Mouse (Mus musculus): ENCODE results near the gene Rhot2. TPM values are rescaled to one million over a fixed set of nuclear protein-coding genes. Genes with fewer than 3 reads are reported as not detected.

The Rhot2 gene
- polyA plus RNA-seq, 1 experiment from 2014 or later: 23.6 TPM

DNA sequence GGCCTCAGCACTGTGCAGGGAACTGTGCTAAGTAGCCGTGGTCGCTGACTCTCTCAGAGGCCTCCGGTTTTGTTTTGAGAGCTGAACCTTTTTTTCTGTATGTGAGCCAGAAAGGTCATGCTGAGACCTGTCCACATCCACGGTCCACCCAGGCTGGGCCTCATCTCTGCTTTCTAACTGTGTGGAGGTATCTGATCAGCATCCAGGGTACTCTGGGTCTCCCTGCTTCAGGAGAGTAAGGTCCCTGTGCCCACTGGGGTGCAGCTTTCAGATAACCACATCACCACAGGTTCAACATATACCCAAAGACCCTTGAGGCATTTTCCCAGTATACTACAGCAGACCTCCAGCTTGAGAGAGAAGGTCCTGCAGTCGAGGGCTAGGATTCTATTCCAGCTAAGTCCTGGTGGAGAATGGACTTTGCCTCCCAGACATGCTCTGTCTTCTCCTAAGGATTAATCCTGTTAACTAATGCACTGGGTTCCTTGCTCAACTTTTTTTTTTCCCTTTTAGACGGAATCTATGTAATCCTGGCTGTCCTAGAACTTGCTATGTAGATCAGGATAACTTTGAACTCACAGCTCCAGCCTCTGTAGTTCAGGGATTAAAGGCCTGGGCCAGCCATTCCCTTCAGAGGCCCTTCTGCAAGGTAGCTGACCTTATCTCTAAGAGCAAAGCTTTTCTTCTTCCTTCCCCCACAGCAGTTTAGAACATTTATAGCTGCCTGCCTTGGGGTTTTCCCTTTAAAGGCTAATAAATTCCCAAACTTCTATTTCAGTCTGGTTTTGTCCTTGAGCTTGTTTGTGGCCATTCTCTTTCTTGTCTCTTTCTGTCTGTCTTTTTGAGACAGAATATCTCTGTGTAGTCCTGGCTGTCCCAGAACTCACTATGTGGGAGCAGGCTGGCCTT is 17.3 kb upstream of the Rhot2 start:
- Histone ChIP-seq H3K36me3 (no peaks in the 10 kb centered on the region), H3K9ac (peak overlapping the region; percentile 68), H3K27me3 (replicated peaks) (no peaks in the 10 kb centered on the region), H3K4me1 (peaks cover 14% of the 10 kb centered on the region), H3K27ac (peak overlapping the region; percentile 73), H3K4me2 (peak overlapping the region; percentile 92), H3K9me3 (no peaks in the 10 kb centered on the region), H3K4me3 (replicated peaks) (peak overlapping the region; percentile 70)
- 0 out of 2 replicates have a peak, but pooled peaks have one; percentile 5 for ATAC-seq (ENCODE audit: insufficient read depth, low FRiP score, low read depth)
- WGBS: 11% methylated on average over 6 of the region's 6 CpGs

DNA sequence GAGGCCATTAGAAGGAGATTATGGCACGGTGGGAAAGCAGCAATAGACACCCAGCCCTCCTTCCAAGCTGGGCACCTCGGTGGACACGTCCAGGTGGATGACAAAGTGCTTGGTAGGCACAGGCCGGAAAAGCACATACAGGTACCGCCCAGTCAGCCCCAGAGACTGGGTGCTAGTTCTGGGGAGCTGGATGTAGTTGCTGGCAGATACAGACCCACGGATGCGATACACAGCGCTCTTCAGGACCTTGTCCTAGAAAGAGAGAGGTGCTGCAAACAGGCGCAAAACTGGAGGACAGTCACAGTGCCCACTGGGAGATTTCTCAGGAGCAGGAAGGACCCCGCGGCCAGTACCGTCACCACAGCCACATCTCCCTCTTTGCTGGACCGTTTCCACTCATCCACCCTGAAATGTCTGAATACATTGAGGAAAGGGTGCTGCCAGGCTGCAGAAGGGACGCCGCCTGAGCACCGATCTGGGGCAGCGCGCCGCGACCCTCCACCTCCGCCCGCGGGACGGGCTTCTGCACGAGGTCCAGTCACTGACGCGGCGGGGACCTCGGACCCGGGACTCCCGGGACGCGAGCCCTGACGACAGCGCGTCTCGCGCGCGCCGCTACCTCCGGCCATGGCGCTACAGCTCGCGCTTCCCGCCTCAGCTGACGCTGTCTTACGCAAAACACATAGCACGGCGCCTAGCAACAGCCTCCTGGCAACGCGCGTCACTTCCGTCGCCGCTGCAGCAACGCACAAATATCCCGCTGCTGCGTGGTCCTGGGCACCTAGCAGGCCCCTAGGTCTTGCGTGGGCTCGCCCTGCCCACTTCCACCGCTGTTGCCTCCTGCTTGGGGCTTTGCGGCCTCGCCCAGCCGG is 16.4 kb upstream of the Rhot2 start, which contains the start of gene Wdr90:
TSS of gene Wdr90 (minus strand) at position 670 of the 872 bp plus-strand sequence.
- ATAC-seq (ENCODE audit: insufficient read depth, low FRiP score, low read depth): peak; percentile 91
- WGBS: 3% methylated on average over 65 of the region's 65 CpGs
- Histone ChIP-seq H3K9ac (peak within 1 kb of the TSS; percentile 71), H3K4me2 (peak within 1 kb of the TSS; percentile 92), H3K36me3 (no peaks in the 10 kb centered on the region), H3K27ac (peak within 1 kb of the TSS; percentile 73), H3K4me1 (peaks cover 14% of the 10 kb centered on the region), H3K9me3 (no peaks in the 10 kb centered on the region), H3K4me3 (replicated peaks) (peak within 1 kb of the TSS; percentile 70), H3K27me3 (replicated peaks) (no peaks in the 10 kb centered on the region)

DNA sequence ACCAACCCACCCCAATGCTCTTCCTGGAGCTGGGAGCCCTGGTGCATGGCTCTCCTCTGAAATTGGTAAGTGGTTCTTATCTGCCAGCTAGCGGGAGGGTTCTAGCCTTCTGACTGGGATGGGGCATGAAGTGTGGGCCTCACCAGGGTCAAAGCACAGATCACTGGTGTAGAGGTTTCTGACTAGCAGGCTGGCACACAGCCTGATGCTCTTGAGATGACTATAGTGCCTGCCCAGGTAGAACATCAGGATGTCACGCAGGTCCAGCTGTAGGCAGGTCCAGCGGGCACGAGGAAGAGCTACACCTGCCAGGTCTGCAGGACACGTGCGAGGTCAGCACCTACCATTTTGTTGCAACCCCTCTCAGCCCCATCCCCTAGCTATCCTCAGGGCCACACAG is 15.6 kb upstream of the Rhot2 start:
- no peaks in the 10 kb centered on the region for H3K27me3 ChIP-seq (replicated peaks)
- H3K4me1 ChIP-seq: peaks cover 14% of the 10 kb centered on the region
- WGBS: 89% methylated on average over 6 of the region's 6 CpGs
- H3K9me3 ChIP-seq: no peaks in the 10 kb centered on the region
- no peak for ATAC-seq (ENCODE audit: insufficient read depth, low FRiP score, low read depth)
- peak overlapping the region; percentile 92 for H3K4me2 ChIP-seq
- H3K36me3 ChIP-seq: peaks cover under 1% of the 10 kb centered on the region; the same call in 1 of the 2 replicates
- H3K9ac ChIP-seq: peak overlapping the region; percentile 71; the same call in 1 of the 2 replicates
- no peak overlapping the region for H3K27ac ChIP-seq
- H3K4me3 ChIP-seq (replicated peaks): peak overlapping the region; percentile 70; the same call in 1 of the 2 replicates

DNA sequence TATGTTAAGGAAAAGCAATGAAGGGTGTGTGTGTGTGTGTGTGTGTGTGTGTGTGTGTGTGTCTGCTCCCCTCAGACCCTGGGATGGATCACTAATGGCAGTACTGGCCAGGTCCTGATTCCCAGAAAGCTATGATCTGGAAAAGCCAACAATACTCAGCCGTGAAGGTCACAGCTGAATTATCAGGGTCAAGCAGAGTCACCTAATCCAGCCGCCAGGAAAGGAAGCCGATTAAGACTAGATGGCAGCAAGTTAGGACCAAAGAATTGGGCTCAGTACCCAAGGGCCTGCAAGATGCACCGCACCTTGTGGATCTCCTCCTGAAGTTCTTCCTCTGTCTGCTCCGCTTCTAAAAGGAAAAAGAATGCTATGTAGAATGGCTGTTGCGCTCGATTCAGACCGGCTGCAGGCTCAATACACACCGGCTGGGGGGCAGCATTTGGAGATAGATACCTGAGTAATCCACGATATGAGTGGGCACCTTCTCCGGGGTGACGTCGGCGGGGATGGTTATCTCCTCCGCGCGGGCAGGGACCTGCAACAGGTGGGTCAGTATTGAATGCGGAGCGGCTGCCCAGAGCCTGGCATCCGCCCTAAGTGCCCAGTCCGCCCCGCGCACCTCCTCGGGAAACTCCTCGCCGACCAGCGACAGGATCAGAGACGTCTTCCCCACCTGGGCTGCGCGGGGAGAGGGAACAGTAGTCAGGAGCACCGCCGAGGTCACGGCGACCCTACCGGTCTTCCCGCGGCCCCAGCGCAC is 835 bp downstream of the Rhot2 start:
- peak; percentile 3; the same call in 1 of the 2 replicates for ATAC-seq (ENCODE audit: insufficient read depth, low FRiP score, low read depth)
- Histone ChIP-seq H3K4me3 (replicated peaks) (peak overlapping the region; percentile 87), H3K4me2 (peak overlapping the region; percentile 88), H3K27ac (peak overlapping the region; percentile 86), H3K9ac (peak overlapping the region; percentile 88), H3K4me1 (peaks cover 17% of the 10 kb centered on the region), H3K9me3 (no peaks in the 10 kb centered on the region), H3K27me3 (replicated peaks) (no peaks in the 10 kb centered on the region), H3K36me3 (peaks cover 45% of the 10 kb centered on the region)
- 2% methylated on average over 38 of the region's 38 CpGs for WGBS

DNA sequence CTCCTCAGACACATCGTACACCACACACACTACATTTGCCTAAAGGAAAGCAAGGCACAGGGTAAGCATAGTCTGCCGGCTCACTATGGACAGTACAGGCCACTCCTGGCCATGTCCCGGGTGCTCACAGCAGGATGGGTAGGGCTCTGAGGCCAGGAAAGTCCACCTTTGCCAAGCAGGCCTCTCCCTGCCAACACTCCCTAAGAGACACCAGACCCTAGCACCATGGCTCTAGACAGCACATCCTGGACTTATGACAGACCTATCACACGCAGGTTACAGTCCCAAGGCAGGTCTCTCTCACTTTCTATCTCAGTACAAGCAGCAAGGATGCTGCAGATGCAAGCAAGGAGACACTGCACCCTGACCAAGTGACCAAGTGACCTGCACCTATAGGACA is 1.5 kb downstream of the Rhot2 start:
- Histone ChIP-seq H3K4me2 (peak overlapping the region; percentile 88), H3K4me1 (peaks cover 18% of the 10 kb centered on the region), H3K36me3 (peaks cover 42% of the 10 kb centered on the region), H3K9ac (0 out of 2 replicates have a peak overlapping the region, but pooled peaks have one; percentile 88), H3K9me3 (no peaks in the 10 kb centered on the region), H3K4me3 (replicated peaks) (peak overlapping the region; percentile 87), H3K27ac (no peak overlapping the region), H3K27me3 (replicated peaks) (no peaks in the 10 kb centered on the region)
- ATAC-seq (ENCODE audit: insufficient read depth, low FRiP score, low read depth): no peak
- 90% methylated on average over 4 of the region's 4 CpGs for WGBS

DNA sequence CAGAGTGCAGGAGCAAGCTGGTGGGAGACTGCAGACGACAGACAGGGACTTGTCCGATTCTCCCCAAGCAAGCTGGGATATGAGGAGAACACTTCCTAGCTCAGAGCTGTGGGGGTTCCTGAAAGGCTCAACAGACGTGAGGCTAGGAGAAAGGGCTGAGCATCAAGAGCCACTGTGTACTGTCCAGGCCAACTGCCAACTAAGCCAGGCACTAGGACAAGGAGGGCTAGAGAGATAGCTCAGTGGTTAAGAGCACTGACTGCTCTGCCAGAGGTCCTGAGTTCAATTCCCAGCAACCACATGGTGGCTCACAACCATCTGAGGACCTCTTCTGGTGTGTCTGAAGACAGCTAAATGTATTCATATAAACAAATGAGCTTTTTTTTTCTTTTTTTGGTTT is 2.1 kb downstream of the Rhot2 start:
- H3K9ac ChIP-seq: no peak overlapping the region
- H3K27ac ChIP-seq: no peak overlapping the region
- no peaks in the 10 kb centered on the region for H3K27me3 ChIP-seq (replicated peaks)
- H3K9me3 ChIP-seq: no peaks in the 10 kb centered on the region
- ATAC-seq (ENCODE audit: insufficient read depth, low FRiP score, low read depth): no peak
- no peak overlapping the region for H3K4me2 ChIP-seq
- 86% methylated on average over 3 of the region's 3 CpGs for WGBS
- peaks cover 41% of the 10 kb centered on the region for H3K36me3 ChIP-seq
- no peak overlapping the region for H3K4me3 ChIP-seq (replicated peaks)
- H3K4me1 ChIP-seq: peaks cover 21% of the 10 kb centered on the region

DNA sequence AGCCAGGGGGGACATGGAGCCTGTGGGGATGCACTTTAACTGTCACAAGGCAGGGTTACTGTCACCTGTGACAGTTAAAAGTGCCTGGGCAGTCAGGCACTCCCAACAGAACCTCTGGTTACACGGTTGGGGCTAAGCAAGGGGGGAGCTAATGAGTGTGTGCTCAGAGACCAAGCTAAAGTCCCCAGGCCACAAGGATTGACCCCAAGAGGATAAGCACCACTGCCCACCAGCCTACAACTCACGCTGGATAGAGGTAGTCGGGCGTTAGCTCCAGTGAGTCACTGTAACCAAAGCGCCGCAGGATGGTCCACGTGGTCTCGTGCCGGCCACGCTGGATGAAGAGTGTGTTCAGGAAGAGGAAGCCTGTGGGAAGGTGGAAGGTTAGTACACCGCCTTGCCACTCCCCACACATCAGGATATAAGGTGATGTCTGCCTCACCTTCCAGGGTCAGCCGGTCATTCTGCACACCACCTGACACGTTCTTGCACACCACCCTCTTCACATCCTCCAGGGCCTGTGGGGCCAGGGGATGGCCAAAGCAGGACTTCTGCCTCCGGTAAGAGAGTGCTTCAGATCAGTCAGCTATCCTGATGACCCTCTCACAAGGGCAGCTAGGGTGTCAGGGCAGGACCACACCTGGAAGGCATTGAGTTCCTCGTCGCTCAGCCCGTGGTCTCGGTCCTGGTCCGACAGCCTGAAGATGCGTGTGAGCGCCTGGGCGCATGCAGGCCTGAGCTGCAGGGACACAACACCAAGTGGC is 3.4 kb downstream of the Rhot2 start, which contains the start of gene Gm20683:
TSS of gene Gm20683 (minus strand) at position 647 of the 764 bp plus-strand sequence.
- H3K27me3 ChIP-seq (replicated peaks): no peaks in the 10 kb centered on the region
- ATAC-seq (ENCODE audit: insufficient read depth, low FRiP score, low read depth): no peak
- H3K36me3 ChIP-seq: peaks cover 41% of the 10 kb centered on the region
- no peak within 1 kb of the TSS for H3K27ac ChIP-seq
- no peaks in the 10 kb centered on the region for H3K9me3 ChIP-seq
- H3K9ac ChIP-seq: no peak within 1 kb of the TSS
- no peak within 1 kb of the TSS for H3K4me2 ChIP-seq
- H3K4me1 ChIP-seq: peaks cover 33% of the 10 kb centered on the region
- H3K4me3 ChIP-seq (replicated peaks): no peak within 1 kb of the TSS
- 93% methylated on average over 22 of the region's 22 CpGs for WGBS

DNA sequence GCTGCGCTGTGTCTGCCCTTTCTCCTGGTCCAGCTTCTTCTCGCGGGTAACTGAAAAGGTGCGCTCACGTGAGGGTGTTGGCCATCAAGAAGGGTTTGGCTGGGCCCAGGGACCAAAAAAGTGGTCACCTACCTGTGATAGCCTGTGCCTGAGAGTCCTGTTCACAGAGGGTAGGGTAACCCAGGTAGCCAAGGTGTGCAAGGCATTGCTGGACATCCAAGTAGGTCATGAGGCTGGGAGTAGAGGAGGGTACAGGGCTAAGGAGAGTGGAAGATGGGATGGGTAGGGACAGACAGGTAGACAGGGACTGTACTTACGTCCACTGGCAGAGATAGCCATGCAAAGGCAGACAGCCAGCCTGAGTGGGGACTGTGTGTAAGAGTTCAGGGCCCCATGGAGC is 4.1 kb downstream of the Rhot2 start:
- Histone ChIP-seq H3K36me3 (peaks cover 39% of the 10 kb centered on the region), H3K9ac (no peak overlapping the region), H3K27ac (no peak overlapping the region), H3K27me3 (replicated peaks) (no peaks in the 10 kb centered on the region), H3K9me3 (no peaks in the 10 kb centered on the region), H3K4me3 (replicated peaks) (no peak overlapping the region), H3K4me1 (peaks cover 41% of the 10 kb centered on the region), H3K4me2 (no peak overlapping the region)
- ATAC-seq (ENCODE audit: insufficient read depth, low FRiP score, low read depth): no peak
- WGBS: 94% methylated on average over 6 of the region's 6 CpGs

DNA sequence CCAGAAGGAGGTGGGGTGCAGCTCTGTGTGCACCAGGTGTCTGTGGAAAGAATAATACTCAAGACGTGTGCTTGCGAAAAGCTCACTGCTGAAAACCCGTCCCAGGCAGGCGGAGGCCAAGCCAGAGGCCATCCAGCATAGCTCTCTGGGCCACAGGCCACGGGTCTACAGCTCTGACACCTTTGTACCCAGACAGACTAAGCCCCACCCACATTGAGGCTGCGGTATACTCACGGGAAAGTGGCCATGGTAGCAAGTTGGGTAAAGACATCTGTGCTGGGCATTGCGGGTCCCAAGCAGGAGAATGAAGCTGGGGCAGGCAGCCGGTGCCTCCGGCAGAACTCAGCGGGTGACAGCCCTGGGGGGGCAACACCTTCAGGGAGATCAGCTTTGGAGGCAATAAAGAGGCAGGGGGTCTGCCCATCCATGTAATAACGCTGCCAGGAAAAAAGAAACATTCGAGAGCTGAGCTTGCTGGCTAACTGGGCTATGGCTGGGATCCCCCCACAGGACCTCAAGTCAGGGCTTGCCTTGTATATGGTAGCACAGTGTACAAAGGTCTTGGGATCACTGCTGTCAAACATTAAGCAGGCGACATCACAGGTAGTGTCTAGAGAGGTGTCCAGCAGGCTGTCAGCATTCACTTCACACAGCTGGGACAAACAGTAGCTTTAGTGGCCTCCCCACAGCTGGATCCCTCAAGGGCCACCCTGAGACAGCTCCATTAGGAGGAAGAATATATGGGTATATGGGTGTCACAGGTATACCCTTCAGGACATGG is 5.0 kb downstream of the Rhot2 start:
- no peak for ATAC-seq (ENCODE audit: insufficient read depth, low FRiP score, low read depth)
- Histone ChIP-seq H3K4me3 (replicated peaks) (no peak overlapping the region), H3K27me3 (replicated peaks) (no peaks in the 10 kb centered on the region), H3K27ac (no peak overlapping the region), H3K4me1 (peaks cover 45% of the 10 kb centered on the region), H3K36me3 (peaks cover 37% of the 10 kb centered on the region), H3K9me3 (no peaks in the 10 kb centered on the region), H3K4me2 (no peak overlapping the region), H3K9ac (no peak overlapping the region)
- 82% methylated on average over 14 of the region's 14 CpGs for WGBS

DNA sequence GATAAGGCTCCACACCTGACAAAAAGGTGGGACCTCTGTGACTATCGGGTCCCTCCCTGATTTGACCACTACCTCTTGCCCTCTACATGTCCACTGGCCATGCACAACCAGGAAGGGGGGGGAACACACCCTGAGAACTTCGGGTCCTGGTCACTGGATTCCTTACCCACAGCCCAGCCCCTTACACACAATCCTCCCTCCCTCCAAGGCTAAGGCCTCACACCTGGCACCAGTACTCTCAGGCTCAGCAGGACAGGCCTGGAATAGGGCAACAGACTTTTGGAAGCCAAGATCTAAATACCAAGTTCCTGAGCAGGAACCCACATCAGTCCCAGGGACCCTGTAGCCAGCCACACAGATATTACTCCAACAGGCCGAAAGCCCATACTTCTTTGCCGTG is 5.7 kb downstream of the Rhot2 start:
- H3K4me3 ChIP-seq (replicated peaks): no peak overlapping the region
- WGBS: 84% methylated on average over 4 of the region's 4 CpGs
- no peak overlapping the region for H3K4me2 ChIP-seq
- peaks cover 50% of the 10 kb centered on the region for H3K4me1 ChIP-seq
- no peak overlapping the region for H3K9ac ChIP-seq
- peaks cover 37% of the 10 kb centered on the region for H3K36me3 ChIP-seq
- no peaks in the 10 kb centered on the region for H3K27me3 ChIP-seq (replicated peaks)
- ATAC-seq (ENCODE audit: insufficient read depth, low FRiP score, low read depth): no peak
- H3K27ac ChIP-seq: 0 out of 2 replicates have a peak overlapping the region, but pooled peaks have one; percentile 31
- no peaks in the 10 kb centered on the region for H3K9me3 ChIP-seq

All from stomach, embryonic 15.5 days (tissue).